Mouse (Mus musculus) lung, postnatal 0 days (tissue): Measurements from ENCODE around the gene Pparg.

Experiments used
- CTCF ChIP-seq: IDR thresholded peaks from 2 replicates; pipeline ENCODE4 v1.5.1; 2016; ENCODE audit warnings: antibody characterized with exemption, mild to moderate bottlenecking
- EP300 ChIP-seq: IDR thresholded peaks from 2 replicates; pipeline ENCODE4 v1.6.1; 2016; ENCODE audit warnings: antibody characterized with exemption, mild to moderate bottlenecking, control low read depth

DNA sequence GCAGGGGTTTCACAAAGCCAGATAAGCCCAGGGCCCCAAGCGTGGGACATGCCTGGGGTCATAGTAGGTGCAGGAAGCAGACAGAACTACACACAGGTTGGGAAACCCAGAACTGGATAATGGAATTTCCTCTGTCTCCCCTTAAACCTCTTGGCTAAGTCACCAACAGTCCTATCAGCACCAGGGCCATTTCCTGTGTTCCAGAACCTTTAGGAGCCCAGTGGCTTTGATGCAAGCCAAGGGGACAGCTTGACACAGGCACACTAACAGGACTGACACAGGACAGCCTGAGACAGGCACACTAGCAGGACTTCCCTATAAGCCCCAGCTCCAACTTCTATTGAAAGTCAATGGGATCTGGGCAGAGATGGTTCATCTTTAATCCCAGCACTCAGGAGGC lies 161.2 kb downstream of the Pparg start:
- TF ChIP-seq EP300 (no peak), CTCF (no peak)
